Mouse (Mus musculus): ENCODE measurements around the gene Baz2a. TPM values are rescaled to one million over a fixed set of nuclear protein-coding genes. Genes with fewer than 3 reads are reported as not detected.
A peak's percentile ranks its signal among the peaks of the same experiment; 100 is the strongest.
"Not testable (repeated sequence)": the region's sequence is repeated elsewhere in the genome, so short reads cannot be mapped to it uniquely, and the experiment has no call there.

Gene Baz2a
- polyA plus RNA-seq, 1 experiment from 2014 or later, result 20.3 TPM

- not testable (repeated sequence) for H3K4me2 ChIP-seq (ENCODE audit: low read depth); H3K36me3 ChIP-seq (ENCODE audit: control insufficient read depth, insufficient read depth, low read length); ATAC-seq (ENCODE audit: insufficient read depth, low FRiP score, low TSS enrichment); H3K27ac ChIP-seq (ENCODE audit: low read depth, low read length); H3K27me3 ChIP-seq (ENCODE audit: control insufficient read depth, insufficient read depth, low read length); H3K9ac ChIP-seq (ENCODE audit: low read length); H3K4me1 ChIP-seq (ENCODE audit: control insufficient read depth, insufficient read depth, low read length); H3K4me3 ChIP-seq (ENCODE audit: low read depth, low read length); H3K9me3 ChIP-seq (ENCODE audit: control insufficient read depth, low read length); DNase-seq (ENCODE audit: low spot score)
- 94% methylated on average over 10 of the region's 10 CpGs for WGBS
Measured at GRCm38 (mm10) chr10:128171348-128171747, 80.0 kb downstream of the Baz2a start.

- ATAC-seq (ENCODE audit: insufficient read depth, low FRiP score, low TSS enrichment) (no peak), DNase-seq (ENCODE audit: low spot score) (no peak)
- H3K9me3 ChIP-seq (ENCODE audit: control insufficient read depth, low read length), result no peaks in the 10 kb centered on the region
- no peak overlapping the region for H3K9ac ChIP-seq (ENCODE audit: low read length)
- H3K27me3 ChIP-seq (ENCODE audit: control insufficient read depth, insufficient read depth, low read length), result no peaks in the 10 kb centered on the region
- H3K4me3 ChIP-seq (ENCODE audit: low read depth, low read length), result peak overlapping the region; percentile 52
- H3K4me1 ChIP-seq (ENCODE audit: control insufficient read depth, insufficient read depth, low read length), result peaks cover 12% of the 10 kb centered on the region
- no peak overlapping the region for H3K27ac ChIP-seq (ENCODE audit: low read depth, low read length)
- no peaks in the 10 kb centered on the region for H3K36me3 ChIP-seq (ENCODE audit: control insufficient read depth, insufficient read depth, low read length)
- WGBS, result 32% methylated on average over 3 of the region's 3 CpGs
- peak overlapping the region; percentile 64 for H3K4me2 ChIP-seq (ENCODE audit: low read depth)
Measured at GRCm38 (mm10) chr10:128175302-128175701, 83.9 kb downstream of the Baz2a start.

- peak; percentile 81 for DNase-seq (ENCODE audit: low spot score)
- H3K27me3 ChIP-seq (ENCODE audit: control insufficient read depth, insufficient read depth, low read length), result no peaks in the 10 kb centered on the region
- H3K4me1 ChIP-seq (ENCODE audit: control insufficient read depth, insufficient read depth, low read length), result peaks cover 12% of the 10 kb centered on the region
- peak overlapping the region; percentile 52 for H3K4me3 ChIP-seq (ENCODE audit: low read depth, low read length)
- peak overlapping the region; percentile 61 for H3K9ac ChIP-seq (ENCODE audit: low read length)
- peak; percentile 71 for ATAC-seq (ENCODE audit: insufficient read depth, low FRiP score, low TSS enrichment)
- under 1% methylated on average over 17 of the region's 17 CpGs for WGBS
- no peaks in the 10 kb centered on the region for H3K9me3 ChIP-seq (ENCODE audit: control insufficient read depth, low read length)
- peak overlapping the region; percentile 7; the same call in 1 of the 2 replicates for H3K27ac ChIP-seq (ENCODE audit: low read depth, low read length)
- H3K4me2 ChIP-seq (ENCODE audit: low read depth), result peak overlapping the region; percentile 64
- H3K36me3 ChIP-seq (ENCODE audit: control insufficient read depth, insufficient read depth, low read length), result no peaks in the 10 kb centered on the region
Measured at GRCm38 (mm10) chr10:128175996-128176755, 84.8 kb downstream of the Baz2a start.

GRCm38 (mm10) chr10:128177316-128177715 lies 85.9 kb downstream of the Baz2a start:
- DNase-seq (ENCODE audit: low spot score) (no peak), ATAC-seq (ENCODE audit: insufficient read depth, low FRiP score, low TSS enrichment) (no peak)
- H3K9ac ChIP-seq (ENCODE audit: low read length), result no peak overlapping the region
- H3K27me3 ChIP-seq (ENCODE audit: control insufficient read depth, insufficient read depth, low read length), result no peaks in the 10 kb centered on the region
- H3K4me3 ChIP-seq (ENCODE audit: low read depth, low read length), result no peak overlapping the region
- no peak overlapping the region for H3K4me2 ChIP-seq (ENCODE audit: low read depth)
- WGBS, result 86% methylated on average over 4 of the region's 4 CpGs
- H3K27ac ChIP-seq (ENCODE audit: low read depth, low read length), result no peak overlapping the region
- H3K9me3 ChIP-seq (ENCODE audit: control insufficient read depth, low read length), result no peaks in the 10 kb centered on the region
- no peaks in the 10 kb centered on the region for H3K36me3 ChIP-seq (ENCODE audit: control insufficient read depth, insufficient read depth, low read length)
- H3K4me1 ChIP-seq (ENCODE audit: control insufficient read depth, insufficient read depth, low read length), result peaks cover 12% of the 10 kb centered on the region

MicroRNA genes within 50 kb of the gene (microRNA counts, 519-probe panel; counts per million panel counts)
- microRNA mmu-miR-677, result 171 counts per million, percentile 57 among the panel's probes with 10 or more counts

Small RNAs within 50 kb of the gene (microRNA-seq; reads per million reads assigned to microRNA genes)
- gene Mir677, result 9.9 reads per million, percentile 22 among the genes with 10 or more reads in this experiment

Other genes starting within 250 kb of the Baz2a start
- not detected in 2 replicates for gene Rdh19, start 241.6 kb upstream of the Baz2a start, polyA plus RNA-seq (2014; fragmentation: Nextera tagmentation; extraction: Ambion mirVana)
- not detected in 2 replicates for gene Rdh16f2, start 225.1 kb upstream of the Baz2a start, polyA plus RNA-seq (2014; fragmentation: Nextera tagmentation; extraction: Ambion mirVana)
- gene Rdh7, start 202.8 kb upstream of the Baz2a start, polyA plus RNA-seq (2014; fragmentation: Nextera tagmentation; extraction: Ambion mirVana), result not detected in 2 replicates
- gene Sdr9c7, start 193.1 kb upstream of the Baz2a start, polyA plus RNA-seq (2014; fragmentation: Nextera tagmentation; extraction: Ambion mirVana), result not detected in 2 replicates
- gene Hsd17b6, start 84.0 kb upstream of the Baz2a start, polyA plus RNA-seq (2014; fragmentation: Nextera tagmentation; extraction: Ambion mirVana), result not detected in 2 replicates
- 85.0 and 91.4 TPM in 2 replicates for gene Prim1, start 76.4 kb upstream of the Baz2a start, polyA plus RNA-seq (2014; fragmentation: Nextera tagmentation; extraction: Ambion mirVana)
- gene Naca, start 56.0 kb upstream of the Baz2a start, polyA plus RNA-seq (2014; fragmentation: Nextera tagmentation; extraction: Ambion mirVana), result 854 and 893 TPM in 2 replicates
- 584 and 611 TPM in 2 replicates for gene Ptges3, start 32.6 kb upstream of the Baz2a start, polyA plus RNA-seq (2014; fragmentation: Nextera tagmentation; extraction: Ambion mirVana)
- gene Atp5b, start 8.3 kb upstream of the Baz2a start, polyA plus RNA-seq (2014; fragmentation: Nextera tagmentation; extraction: Ambion mirVana), result 2,381 and 2,418 TPM in 2 replicates
- gene Rbms2, start 88.7 kb downstream of the Baz2a start, polyA plus RNA-seq (2014; fragmentation: Nextera tagmentation; extraction: Ambion mirVana), result 17.9 and 19.9 TPM in 2 replicates
- gene Gls2, start 102.9 kb downstream of the Baz2a start, polyA plus RNA-seq (2014; fragmentation: Nextera tagmentation; extraction: Ambion mirVana), result 1.2 and 1.5 TPM in 2 replicates
- 26.2 and 28.0 TPM in 2 replicates for gene Spryd4, start 120.2 kb downstream of the Baz2a start, polyA plus RNA-seq (2014; fragmentation: Nextera tagmentation; extraction: Ambion mirVana)
- gene Mip, start 134.3 kb downstream of the Baz2a start, polyA plus RNA-seq (2014; fragmentation: Nextera tagmentation; extraction: Ambion mirVana), result not detected in 2 replicates
- 58.7 and 61.2 TPM in 2 replicates for gene Timeless, start 140.5 kb downstream of the Baz2a start, polyA plus RNA-seq (2014; fragmentation: Nextera tagmentation; extraction: Ambion mirVana)
- 0.99 TPM in 1 of 2 replicates, not detected in the other for gene Apon, start 162.5 kb downstream of the Baz2a start, polyA plus RNA-seq (2014; fragmentation: Nextera tagmentation; extraction: Ambion mirVana)
- not detected in 2 replicates for gene Apof, start 177.1 kb downstream of the Baz2a start, polyA plus RNA-seq (2014; fragmentation: Nextera tagmentation; extraction: Ambion mirVana)
- gene Stat2, start 179.0 kb downstream of the Baz2a start, polyA plus RNA-seq (2014; fragmentation: Nextera tagmentation; extraction: Ambion mirVana), result 15.2 and 17.2 TPM in 2 replicates
- not detected in 2 replicates for gene Il23a, start 207.2 kb downstream of the Baz2a start, polyA plus RNA-seq (2014; fragmentation: Nextera tagmentation; extraction: Ambion mirVana)
- 33.3 and 35.2 TPM in 2 replicates for gene Pan2, start 211.8 kb downstream of the Baz2a start, polyA plus RNA-seq (2014; fragmentation: Nextera tagmentation; extraction: Ambion mirVana)
- 248 and 261 TPM in 2 replicates for gene Cnpy2, start 230.9 kb downstream of the Baz2a start, polyA plus RNA-seq (2014; fragmentation: Nextera tagmentation; extraction: Ambion mirVana)
- 266 and 284 TPM in 2 replicates for gene Cs, start 246.2 kb downstream of the Baz2a start, polyA plus RNA-seq (2014; fragmentation: Nextera tagmentation; extraction: Ambion mirVana)

Data from neural tube, embryonic 11.5 days (tissue).